In genomic region chr2:156089799-156090198, GRCm38 (mm10) we compare ENCODE assay signal across 19 mouse cellular contexts. TPM values are rescaled to one million over a fixed set of nuclear protein-coding genes. Genes with fewer than 3 reads are reported as not detected.
A peak's percentile ranks its signal among the peaks of the same experiment; 100 is the strongest.
DNase-seq lines count a peak whose midpoint lies in the region; ATAC-seq lines count a peak whose summit lies in the region.
"Had no signal": no experiment of that assay in that cellular context is flagged by ENCODE, and none has a peak within 500 bp of the region (broad histone marks: within the 10 kb centered on the region; RNA-seq: fewer than 3 reads in every experiment).

No protein-coding gene starts in this region.

- H3K4me2 ChIP-seq in midbrain, embryonic 11.5 days = no peak overlapping the region
- no peak overlapping the region for H3K4me2 ChIP-seq in midbrain, embryonic 16.5 days (ENCODE audit: low read length)
- no peak overlapping the region for H3K4me2 ChIP-seq in forebrain, embryonic 15.5 days (replicated peaks)
- no peak overlapping the region for H3K4me2 ChIP-seq in midbrain, embryonic 14.5 days (ENCODE audit: low read length)
- H3K4me2 ChIP-seq: embryonic facial prominence, embryonic 13.5 days; heart, embryonic 13.5 days had no signal

- H3K4me3 ChIP-seq in midbrain, embryonic 11.5 days (ENCODE audit: low read depth, low read length) = no peak overlapping the region
- H3K4me3 ChIP-seq in midbrain, embryonic 16.5 days (ENCODE audit: low read depth, low read length) = no peak overlapping the region
- no peak overlapping the region for H3K4me3 ChIP-seq in forebrain, embryonic 15.5 days
- no peak overlapping the region for H3K4me3 ChIP-seq in midbrain, embryonic 14.5 days (replicated peaks; ENCODE audit: low read depth, low read length)
- H3K4me3 ChIP-seq: embryonic facial prominence, embryonic 13.5 days; heart, embryonic 13.5 days; limb, embryonic 10.5 days had no signal

- H3K4me1 ChIP-seq in midbrain, embryonic 11.5 days (ENCODE audit: control insufficient read depth, insufficient read depth, low read length) = peaks cover 9% of the 10 kb centered on the region
- H3K4me1 ChIP-seq in midbrain, embryonic 16.5 days (ENCODE audit: control insufficient read depth, insufficient read depth, low read length) = peaks cover 4% of the 10 kb centered on the region; the same call in 1 of the 2 replicates
- peaks cover 21% of the 10 kb centered on the region for H3K4me1 ChIP-seq in forebrain, embryonic 15.5 days
- H3K4me1 ChIP-seq in midbrain, embryonic 14.5 days (ENCODE audit: control insufficient read depth, insufficient read depth, low read length) = peaks cover 3% of the 10 kb centered on the region; the same call in 1 of the 2 replicates
- H3K4me1 ChIP-seq: limb, embryonic 10.5 days had no signal

- H3K9ac ChIP-seq in midbrain, embryonic 11.5 days (ENCODE audit: low read length) = no peak overlapping the region
- H3K9ac ChIP-seq in midbrain, embryonic 16.5 days (ENCODE audit: low read depth, low read length) = no peak overlapping the region
- no peak overlapping the region for H3K9ac ChIP-seq in forebrain, embryonic 15.5 days (replicated peaks)
- no peak overlapping the region for H3K9ac ChIP-seq in midbrain, embryonic 14.5 days (replicated peaks; ENCODE audit: low read length)
- H3K9ac ChIP-seq: embryonic facial prominence, embryonic 13.5 days; heart, embryonic 13.5 days; liver, embryonic 14.5 days had no signal

- no peaks in the 10 kb centered on the region for H3K27me3 ChIP-seq in midbrain, embryonic 11.5 days (ENCODE audit: control insufficient read depth, insufficient read depth, low read length)
- no peaks in the 10 kb centered on the region for H3K27me3 ChIP-seq in midbrain, embryonic 16.5 days (ENCODE audit: control insufficient read depth, insufficient read depth, low read depth, low read length)
- H3K27me3 ChIP-seq in forebrain, embryonic 15.5 days = no peaks in the 10 kb centered on the region
- H3K27me3 ChIP-seq in midbrain, embryonic 14.5 days (ENCODE audit: control insufficient read depth, insufficient read depth, low read length) = no peaks in the 10 kb centered on the region
- H3K27me3 ChIP-seq: embryonic facial prominence, embryonic 13.5 days; heart, embryonic 13.5 days had no signal

- no peak overlapping the region; the same call in 1 of the 2 replicates for H3K27ac ChIP-seq in midbrain, embryonic 11.5 days (ENCODE audit: low read depth, low read length)
- H3K27ac ChIP-seq in midbrain, embryonic 16.5 days (ENCODE audit: low read length) = no peak overlapping the region
- 0 out of 2 replicates have a peak overlapping the region, but pooled peaks have one; percentile 28 for H3K27ac ChIP-seq in forebrain, embryonic 15.5 days (replicated peaks)
- H3K27ac ChIP-seq in midbrain, embryonic 14.5 days (replicated peaks; ENCODE audit: low read depth, low read length) = 0 out of 2 replicates have a peak overlapping the region, but pooled peaks have one; percentile 13
- H3K27ac ChIP-seq: embryonic facial prominence, embryonic 13.5 days; heart, embryonic 13.5 days; limb, embryonic 10.5 days; liver, embryonic 14.5 days had no signal

- 77% methylated on average over 1 of the region's 1 CpGs for WGBS in midbrain, embryonic 11.5 days
- WGBS in midbrain, embryonic 16.5 days = 41% methylated on average over 1 of the region's 1 CpGs
- 17% methylated on average over 1 of the region's 1 CpGs for WGBS in forebrain, embryonic 15.5 days
- WGBS in midbrain, embryonic 14.5 days = 19% methylated on average over 1 of the region's 1 CpGs

- peak; percentile 78 for ATAC-seq in midbrain, embryonic 11.5 days (ENCODE audit: low FRiP score)
- ATAC-seq in midbrain, embryonic 16.5 days = no peak
- 0 out of 2 replicates have a peak, but pooled peaks have one; percentile 53 for ATAC-seq in forebrain, embryonic 15.5 days (replicated peaks)
- no peak for ATAC-seq in midbrain, embryonic 14.5 days (ENCODE audit: low FRiP score, low TSS enrichment)
- ATAC-seq: activated CD4-positive, CD25-positive, alpha-beta regulatory T cell, adult 4 months had no signal

- H3K9me3 ChIP-seq in midbrain, embryonic 11.5 days (ENCODE audit: control insufficient read depth, low read length) = no peaks in the 10 kb centered on the region
- no peaks in the 10 kb centered on the region for H3K9me3 ChIP-seq in midbrain, embryonic 16.5 days (replicated peaks; ENCODE audit: control insufficient read depth, low read length, poor library complexity, severe bottlenecking)
- H3K9me3 ChIP-seq in forebrain, embryonic 15.5 days = no peaks in the 10 kb centered on the region
- H3K9me3 ChIP-seq in midbrain, embryonic 14.5 days (ENCODE audit: control insufficient read depth, low read length) = no peaks in the 10 kb centered on the region
- H3K9me3 ChIP-seq: embryonic facial prominence, embryonic 13.5 days; heart, embryonic 13.5 days; limb, embryonic 10.5 days had no signal

- H3K36me3 ChIP-seq in midbrain, embryonic 11.5 days (ENCODE audit: control insufficient read depth, insufficient read depth, low read length) = no peaks in the 10 kb centered on the region
- H3K36me3 ChIP-seq in midbrain, embryonic 16.5 days (ENCODE audit: control insufficient read depth, insufficient read depth, low read length) = no peaks in the 10 kb centered on the region
- peaks cover 6% of the 10 kb centered on the region; the same call in 1 of the 2 replicates for H3K36me3 ChIP-seq in forebrain, embryonic 15.5 days
- peaks cover 14% of the 10 kb centered on the region for H3K36me3 ChIP-seq in midbrain, embryonic 14.5 days (ENCODE audit: control insufficient read depth, insufficient read depth, low read length)

- DNase-seq in midbrain, embryonic 11.5 days (ENCODE audit: low spot score, missing footprints) = no peak
- DNase-seq in brain, adult 2 months (ENCODE audit: low read depth, low spot score) = peak; percentile 59
- DNase-seq in midbrain, embryonic 14.5 days = peak; percentile 35
- no peak for DNase-seq in thymus, postnatal 36 days
- DNase-seq in thymus, postnatal 0 days (ENCODE audit: low spot score) = no peak
- DNase-seq: cerebellum, adult 11-12 months; heart, postnatal 4 days; kidney, adult 18-20 months; kidney, postnatal 4 days; layer of hippocampus, postnatal 36 days; lung, postnatal 10 days had no signal

RNA-seq across cellular contexts. Expression of gene Cpne1, which starts 22.0 kb away (rescaled TPM):
- polyA plus RNA-seq in midbrain, embryonic 11.5 days (2014; fragmentation: Nextera tagmentation; extraction: Ambion mirVana) = 45.7 and 48.9 TPM in 2 replicates
- 23.2 and 25.8 TPM in 2 replicates for polyA plus RNA-seq in midbrain, embryonic 16.5 days (2015; fragmentation: Nextera tagmentation; extraction: Ambion mirVana)
- polyA plus RNA-seq in forebrain, embryonic 15.5 days (2015; fragmentation: Nextera tagmentation; extraction: Ambion mirVana) = 31.9 and 34.5 TPM in 2 replicates
- polyA plus RNA-seq in midbrain, embryonic 14.5 days (2014; fragmentation: Nextera tagmentation; extraction: Ambion mirVana) = 21.4 and 23.2 TPM in 2 replicates
- polyA plus RNA-seq in thymus, postnatal 0 days (2015; fragmentation: Nextera tagmentation; extraction: Ambion mirVana) = 65.0 and 76.9 TPM in 2 replicates

RNA-seq across cellular contexts. Expression of gene Rbm12, which starts 22.0 kb away (rescaled TPM):
- polyA plus RNA-seq in midbrain, embryonic 11.5 days (2014; fragmentation: Nextera tagmentation; extraction: Ambion mirVana) = 47.7 and 48.3 TPM in 2 replicates
- polyA plus RNA-seq in midbrain, embryonic 16.5 days (2015; fragmentation: Nextera tagmentation; extraction: Ambion mirVana) = 26.2 and 30.1 TPM in 2 replicates
- polyA plus RNA-seq in forebrain, embryonic 15.5 days (2015; fragmentation: Nextera tagmentation; extraction: Ambion mirVana) = 31.1 and 32.4 TPM in 2 replicates
- 23.6 and 34.0 TPM in 2 replicates for polyA plus RNA-seq in midbrain, embryonic 14.5 days (2014; fragmentation: Nextera tagmentation; extraction: Ambion mirVana)
- polyA plus RNA-seq in thymus, postnatal 0 days (2015; fragmentation: Nextera tagmentation; extraction: Ambion mirVana) = 22.0 and 22.8 TPM in 2 replicates

RNA-seq across cellular contexts. Expression of gene Spag4, which starts 24.8 kb away (rescaled TPM):
- polyA plus RNA-seq in midbrain, embryonic 11.5 days (2014; fragmentation: Nextera tagmentation; extraction: Ambion mirVana) = 5.9 and 6.2 TPM in 2 replicates
- polyA plus RNA-seq in midbrain, embryonic 16.5 days (2015; fragmentation: Nextera tagmentation; extraction: Ambion mirVana) = 7.2 and 7.8 TPM in 2 replicates
- 6.1 and 6.4 TPM in 2 replicates for polyA plus RNA-seq in forebrain, embryonic 15.5 days (2015; fragmentation: Nextera tagmentation; extraction: Ambion mirVana)
- 4.7 and 6.0 TPM in 2 replicates for polyA plus RNA-seq in midbrain, embryonic 14.5 days (2014; fragmentation: Nextera tagmentation; extraction: Ambion mirVana)
- polyA plus RNA-seq in thymus, postnatal 0 days (2015; fragmentation: Nextera tagmentation; extraction: Ambion mirVana) = 0.90 and 0.98 TPM in 2 replicates
- polyA plus RNA-seq: activated CD4-positive, CD25-positive, alpha-beta regulatory T cell, adult 4 months had no signal

RNA-seq across cellular contexts. Expression of gene Fer1l4, which starts 37.1 kb away (rescaled TPM):
- not detected in 2 replicates for polyA plus RNA-seq in midbrain, embryonic 11.5 days (2014; fragmentation: Nextera tagmentation; extraction: Ambion mirVana)
- 0.30 TPM in 1 of 2 replicates, not detected in the other for polyA plus RNA-seq in midbrain, embryonic 16.5 days (2015; fragmentation: Nextera tagmentation; extraction: Ambion mirVana)
- not detected in 2 replicates for polyA plus RNA-seq in forebrain, embryonic 15.5 days (2015; fragmentation: Nextera tagmentation; extraction: Ambion mirVana)
- 0.09 TPM in 1 of 2 replicates, not detected in the other for polyA plus RNA-seq in midbrain, embryonic 14.5 days (2014; fragmentation: Nextera tagmentation; extraction: Ambion mirVana)
- polyA plus RNA-seq in thymus, postnatal 0 days (2015; fragmentation: Nextera tagmentation; extraction: Ambion mirVana) = 0.04 and 0.07 TPM in 2 replicates
- polyA plus RNA-seq: activated CD4-positive, CD25-positive, alpha-beta regulatory T cell, adult 4 months; heart, embryonic 13.5 days; limb, embryonic 10.5 days; liver, embryonic 14.5 days; neural tube, embryonic 14.5 days had no signal

RNA-seq across cellular contexts. Expression of gene Gm28036, which starts 37.1 kb away (rescaled TPM):
- polyA plus RNA-seq in midbrain, embryonic 11.5 days (2014; fragmentation: Nextera tagmentation; extraction: Ambion mirVana) = 19.1 and 19.6 TPM in 2 replicates
- polyA plus RNA-seq in midbrain, embryonic 16.5 days (2015; fragmentation: Nextera tagmentation; extraction: Ambion mirVana) = 21.8 and 22.3 TPM in 2 replicates
- polyA plus RNA-seq in forebrain, embryonic 15.5 days (2015; fragmentation: Nextera tagmentation; extraction: Ambion mirVana) = 24.1 and 24.2 TPM in 2 replicates
- 5.8 and 19.2 TPM in 2 replicates for polyA plus RNA-seq in midbrain, embryonic 14.5 days (2014; fragmentation: Nextera tagmentation; extraction: Ambion mirVana)
- 13.8 and 14.9 TPM in 2 replicates for polyA plus RNA-seq in thymus, postnatal 0 days (2015; fragmentation: Nextera tagmentation; extraction: Ambion mirVana)

Comparison
In these comparisons a context has a peak if more than half of its experiments do, and no peak if none do; other contexts are left out.
1. ATAC-seq: peak in midbrain, embryonic 11.5 days (single experiment) and forebrain, embryonic 15.5 days (single experiment); none in midbrain, embryonic 16.5 days (single experiment) and midbrain, embryonic 14.5 days (single experiment).
2. DNase-seq: peak in brain, adult 2 months (single experiment) and midbrain, embryonic 14.5 days (single experiment); none in midbrain, embryonic 11.5 days (single experiment), thymus, postnatal 36 days (0 of 2) and thymus, postnatal 0 days (single experiment).
3. H3K27ac ChIP-seq: peak in forebrain, embryonic 15.5 days (single experiment) and midbrain, embryonic 14.5 days (single experiment); none in midbrain, embryonic 11.5 days (single experiment) and midbrain, embryonic 16.5 days (single experiment).